8 mouse cellular contexts compared by ENCODE assay signal in the genomic region with DNA sequence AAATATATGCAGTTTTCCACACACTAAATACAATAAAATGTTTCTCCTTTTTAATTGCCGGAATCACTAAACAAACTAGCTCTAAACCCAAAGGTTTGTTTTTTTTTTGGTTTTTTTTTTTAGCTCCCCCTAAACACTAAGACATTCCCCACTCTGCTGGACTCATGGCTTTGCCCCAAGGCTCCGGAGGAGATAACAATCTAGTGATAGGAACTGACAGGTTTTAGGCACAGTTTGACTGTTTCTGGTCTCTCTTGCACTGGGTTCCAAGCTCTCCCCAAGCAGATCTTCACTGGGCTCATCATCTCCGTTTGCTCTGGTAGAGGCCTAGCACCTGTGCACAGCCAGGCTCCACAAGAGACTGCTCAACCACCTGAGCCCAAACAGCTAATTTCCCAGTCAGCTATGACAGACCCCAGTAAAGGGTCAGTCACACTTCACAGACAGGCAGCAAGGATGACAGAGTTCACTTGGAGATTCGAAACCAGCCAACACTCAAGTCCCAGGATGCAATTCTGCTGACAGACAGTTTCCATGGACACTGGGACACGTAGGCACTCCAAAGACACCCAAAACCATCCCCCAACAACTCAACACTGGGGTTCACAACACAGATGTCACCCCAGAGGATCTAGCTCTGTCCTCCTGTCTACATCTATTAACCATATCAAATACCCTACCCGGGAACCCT. TPM values are rescaled to one million over a fixed set of nuclear protein-coding genes. Genes with fewer than 3 reads are reported as not detected.
A peak's percentile ranks its signal among the peaks of the same experiment; 100 is the strongest.
DNase-seq lines count a peak whose midpoint lies in the region; ATAC-seq and TF ChIP-seq lines count a peak whose summit lies in the region.

No protein-coding gene starts in this region.

- peak overlapping the region; percentile 78 for H3K4me2 ChIP-seq in heart, embryonic 14.5 days (ENCODE audit: low read length)
- peak overlapping the region; percentile 56 for H3K4me2 ChIP-seq in forebrain, embryonic 15.5 days (replicated peaks)
- H3K4me2 ChIP-seq in liver, postnatal 0 days (ENCODE audit: low read depth, low read length): peak overlapping the region; percentile 88

- H3K4me3 ChIP-seq in heart, embryonic 14.5 days (ENCODE audit: control insufficient read depth in 1 of 2, insufficient read depth in 1 of 2, low read depth in 1 of 2, low read length in 2 of 2): peak overlapping the region; percentile 7 to 82
- peak overlapping the region; percentile 78 for H3K4me3 ChIP-seq in G1E (ENCODE audit: low read depth, low read length)
- H3K4me3 ChIP-seq in forebrain, embryonic 15.5 days: peak overlapping the region; percentile 86
- H3K4me3 ChIP-seq in liver, postnatal 0 days (ENCODE audit: low read depth, low read length): peak overlapping the region; percentile 99

- no peaks in the 10 kb centered on the region for H3K9me3 ChIP-seq in heart, embryonic 14.5 days (ENCODE audit: control insufficient read depth, low read length)
- no peaks in the 10 kb centered on the region for H3K9me3 ChIP-seq in G1E (replicated peaks)
- H3K9me3 ChIP-seq in forebrain, embryonic 15.5 days: no peaks in the 10 kb centered on the region
- H3K9me3 ChIP-seq in liver, postnatal 0 days (ENCODE audit: low read length): no peaks in the 10 kb centered on the region

- peaks cover 10 to 21% of the 10 kb centered on the region in 2 experiments; a peak in 3 of 4 replicates for H3K4me1 ChIP-seq in heart, embryonic 14.5 days (ENCODE audit: control insufficient read depth in 2 of 2, insufficient read depth in 2 of 2, low read length in 2 of 2)
- peaks cover 57% of the 10 kb centered on the region for H3K4me1 ChIP-seq in G1E (ENCODE audit: insufficient read depth, low read depth, low read length)
- H3K4me1 ChIP-seq in forebrain, embryonic 15.5 days: peaks cover 16% of the 10 kb centered on the region
- peaks cover 17% of the 10 kb centered on the region for H3K4me1 ChIP-seq in liver, postnatal 0 days (ENCODE audit: insufficient read depth)

- 22% methylated on average over 6 of the region's 6 CpGs for WGBS in heart, embryonic 14.5 days
- WGBS in forebrain, embryonic 15.5 days: 49% methylated on average over 6 of the region's 6 CpGs
- 27% methylated on average over 6 of the region's 6 CpGs for WGBS in liver, postnatal 0 days (ENCODE audit: insufficient replicate concordance)

- H3K27me3 ChIP-seq in heart, embryonic 14.5 days (ENCODE audit: control insufficient read depth, insufficient read depth, low read length): no peaks in the 10 kb centered on the region
- H3K27me3 ChIP-seq in G1E (ENCODE audit: insufficient read depth, low read length): no peaks in the 10 kb centered on the region
- H3K27me3 ChIP-seq in forebrain, embryonic 15.5 days: no peaks in the 10 kb centered on the region
- no peaks in the 10 kb centered on the region for H3K27me3 ChIP-seq in liver, postnatal 0 days (ENCODE audit: insufficient read depth, low read length)

- no peak for TF ChIP-seq EP300 in liver, postnatal 0 days (IDR thresholded peaks at IDR 0.05; ENCODE audit: low read depth)

- ATAC-seq in heart, embryonic 14.5 days (ENCODE audit: insufficient number of reproducible peaks, insufficient read depth, low FRiP score, low read depth): no peak
- no peak for ATAC-seq in G1E (ENCODE audit: extremely low read depth, insufficient number of reproducible peaks, low FRiP score, poor library complexity, severe bottlenecking)
- no peak for ATAC-seq in forebrain, embryonic 15.5 days (replicated peaks)
- ATAC-seq in liver, postnatal 0 days: peak; percentile 24

- peaks cover 12% of the 10 kb centered on the region; the same call in 1 of the 2 replicates for H3K36me3 ChIP-seq in heart, embryonic 14.5 days (ENCODE audit: control insufficient read depth, insufficient read depth, low read length)
- peaks cover 51% of the 10 kb centered on the region for H3K36me3 ChIP-seq in G1E (replicated peaks)
- H3K36me3 ChIP-seq in forebrain, embryonic 15.5 days: no peaks in the 10 kb centered on the region
- peaks cover 7% of the 10 kb centered on the region; the same call in 1 of the 2 replicates for H3K36me3 ChIP-seq in liver, postnatal 0 days (replicated peaks; ENCODE audit: insufficient read depth, low read length)

- H3K9ac ChIP-seq in heart, embryonic 14.5 days (ENCODE audit: low read length): peak overlapping the region; percentile 85
- peak overlapping the region; percentile 75 for H3K9ac ChIP-seq in forebrain, embryonic 15.5 days (replicated peaks)
- peak overlapping the region; percentile 95 for H3K9ac ChIP-seq in liver, postnatal 0 days (replicated peaks)

- no peak for TF ChIP-seq CTCF in G1E (IDR thresholded peaks at IDR 0.05; ENCODE audit: low read depth, low read length)
- no peak for TF ChIP-seq CTCF in liver, postnatal 0 days (IDR thresholded peaks at IDR 0.05; ENCODE audit: low read depth)

- DNase-seq in heart, adult 9 months (ENCODE audit: low spot score in 2 of 2): no peak
- DNase-seq in G1E (ENCODE audit: low spot score): peak; percentile 44
- peak; percentile 34 for DNase-seq in liver, postnatal 0 days
- DNase-seq in gastrocnemius, postnatal 10 days: no peak
- DNase-seq in spleen, adult 12 weeks (ENCODE audit: low spot score): no peak
- no peak for DNase-seq in lung, postnatal 14 days

- peak overlapping the region in 1 of 2 experiments; percentile 76; a peak in 2 of 4 replicates for H3K27ac ChIP-seq in heart, embryonic 14.5 days (replicated peaks in 1 of 2; ENCODE audit: control insufficient read depth in 1 of 2, insufficient read depth in 1 of 2, low read depth in 2 of 2, low read length in 2 of 2)
- peak overlapping the region; percentile 82; the same call in 1 of the 2 replicates for H3K27ac ChIP-seq in forebrain, embryonic 15.5 days (replicated peaks)
- H3K27ac ChIP-seq in liver, postnatal 0 days (ENCODE audit: low read depth): peak overlapping the region; percentile 96

RNA-seq across cellular contexts. Expression of gene Slc38a10, which starts 1.5 kb away (rescaled TPM):
- 68.8 and 74.1 TPM in 2 replicates for polyA plus RNA-seq in heart, embryonic 14.5 days (2014; fragmentation: Nextera tagmentation; extraction: Ambion mirVana)
- total RNA-seq in G1E (2014; fragmentation: Nextera tagmentation) (47.0 and 52.8 TPM in 2 replicates), G1E (2017) (65.4 and 69.5 TPM in 2 replicates)
- 92.4 and 92.6 TPM in 2 replicates for polyA plus RNA-seq in G1E (2012)
- 97.7 and 98.9 TPM in 2 replicates for polyA plus RNA-seq in forebrain, embryonic 15.5 days (2015; fragmentation: Nextera tagmentation; extraction: Ambion mirVana)
- 25.0 and 28.0 TPM in 2 replicates for polyA plus RNA-seq in liver, postnatal 0 days (2015; fragmentation: Nextera tagmentation; extraction: Ambion mirVana)
- total RNA-seq in gastrocnemius, postnatal 10 days (2021): 10 to 100 TPM; 66.0 to 82.7 TPM

RNA-seq across cellular contexts. Expression of gene Ndufaf8, which starts 50.9 kb away (rescaled TPM):
- polyA plus RNA-seq in heart, embryonic 14.5 days (2014; fragmentation: Nextera tagmentation; extraction: Ambion mirVana): 119 and 121 TPM in 2 replicates
- total RNA-seq in G1E (2014; fragmentation: Nextera tagmentation) (10.4 and 11.1 TPM in 2 replicates), G1E (2017) (15.1 and 20.3 TPM in 2 replicates)
- polyA plus RNA-seq in G1E (2012): 60.0 and 78.2 TPM in 2 replicates
- polyA plus RNA-seq in forebrain, embryonic 15.5 days (2015; fragmentation: Nextera tagmentation; extraction: Ambion mirVana): 49.7 and 56.9 TPM in 2 replicates
- 63.4 and 65.4 TPM in 2 replicates for polyA plus RNA-seq in liver, postnatal 0 days (2015; fragmentation: Nextera tagmentation; extraction: Ambion mirVana)
- total RNA-seq in gastrocnemius, postnatal 10 days (2021): 10 to 100 TPM; 40.9 to 44.2 TPM

RNA-seq across cellular contexts. Expression of gene Tepsin, which starts 51.1 kb away (rescaled TPM):
- polyA plus RNA-seq in heart, embryonic 14.5 days (2014; fragmentation: Nextera tagmentation; extraction: Ambion mirVana): 11.7 and 13.9 TPM in 2 replicates
- 13.1 and 14.2 TPM in 2 replicates for total RNA-seq in G1E (2014; fragmentation: Nextera tagmentation)
- total RNA-seq in G1E (2017): 12.1 and 15.7 TPM in 2 replicates
- 24.2 and 24.3 TPM in 2 replicates for polyA plus RNA-seq in G1E (2012)
- 18.7 and 21.9 TPM in 2 replicates for polyA plus RNA-seq in forebrain, embryonic 15.5 days (2015; fragmentation: Nextera tagmentation; extraction: Ambion mirVana)
- polyA plus RNA-seq in liver, postnatal 0 days (2015; fragmentation: Nextera tagmentation; extraction: Ambion mirVana): 3.8 and 4.2 TPM in 2 replicates
- 1 to 10 TPM; 5.2 to 6.3 TPM for total RNA-seq in gastrocnemius, postnatal 10 days (2021)

Comparison
In these comparisons a context has a peak if more than half of its experiments do, and no peak if none do; other contexts are left out.
1. H3K4me3 ChIP-seq: peak in every context shown above with its lines; median percentile 99 in liver, postnatal 0 days; 86 in forebrain, embryonic 15.5 days; 78 in G1E; 44 in heart, embryonic 14.5 days.
2. DNase-seq: peak in G1E (single experiment) and liver, postnatal 0 days (single experiment); none in heart, adult 9 months (0 of 2), gastrocnemius, postnatal 10 days (single experiment), spleen, adult 12 weeks (single experiment) and lung, postnatal 14 days (single experiment).
3. Peak in every context shown above with its lines, with median percentiles within 50 percentile points of each other: H3K4me2 ChIP-seq and H3K9ac ChIP-seq.